Mouse (Mus musculus): ENCODE data around the gene Fars2.

Fars2 gene

GRCm38 (mm10) chr13:36564764-36565315 is 447.6 kb downstream of the Fars2 start:
- DNase-seq (ENCODE audit: low read depth, low spot score): no peak

GRCm38 (mm10) chr13:36576781-36577180 is 459.6 kb downstream of the Fars2 start:
- DNase-seq (ENCODE audit: low read depth, low spot score): no peak

- DNase-seq (ENCODE audit: low read depth, low spot score): no peak
These were observed 460.8 kb downstream of the Fars2 start for GRCm38 (mm10) chr13:36577916-36578568.

GRCm38 (mm10) chr13:36578569-36579333 is 461.5 kb downstream of the Fars2 start:
- peak; percentile 61 for DNase-seq (ENCODE audit: low read depth, low spot score)

GRCm38 (mm10) chr13:36582406-36583070 is 465.3 kb downstream of the Fars2 start:
- no peak for DNase-seq (ENCODE audit: low read depth, low spot score)

- DNase-seq (ENCODE audit: low read depth, low spot score): no peak
These were observed 466.4 kb downstream of the Fars2 start for GRCm38 (mm10) chr13:36583481-36584151.

GRCm38 (mm10) chr13:36584197-36584596 is 467.0 kb downstream of the Fars2 start:
- no peak for DNase-seq (ENCODE audit: low read depth, low spot score)

- no peak for DNase-seq (ENCODE audit: low read depth, low spot score)
These were observed 471.9 kb downstream of the Fars2 start for GRCm38 (mm10) chr13:36589092-36589491.

GRCm38 (mm10) chr13:36592291-36592690 is 475.1 kb downstream of the Fars2 start:
- no peak for DNase-seq (ENCODE audit: low read depth, low spot score)

- no peak for DNase-seq (ENCODE audit: low read depth, low spot score)
These were observed 489.5 kb downstream of the Fars2 start for GRCm38 (mm10) chr13:36606717-36607116.

GRCm38 (mm10) chr13:36607871-36608270 is 490.7 kb downstream of the Fars2 start:
- no peak for DNase-seq (ENCODE audit: low read depth, low spot score)

GRCm38 (mm10) chr13:36610426-36610825 is 493.2 kb downstream of the Fars2 start:
- no peak for DNase-seq (ENCODE audit: low read depth, low spot score)

GRCm38 (mm10) chr13:36612785-36613750 is 495.9 kb downstream of the Fars2 start:
- no peak for DNase-seq (ENCODE audit: low read depth, low spot score)

- DNase-seq (ENCODE audit: low read depth, low spot score): no peak
These were observed 503.5 kb downstream of the Fars2 start for GRCm38 (mm10) chr13:36620498-36621332.

GRCm38 (mm10) chr13:36621333-36621659 is 504.1 kb downstream of the Fars2 start:
- DNase-seq (ENCODE audit: low read depth, low spot score): no peak

- DNase-seq (ENCODE audit: low read depth, low spot score): no peak
These were observed 506.3 kb downstream of the Fars2 start for GRCm38 (mm10) chr13:36623556-36623955.

GRCm38 (mm10) chr13:36629154-36629553 is 511.9 kb downstream of the Fars2 start:
- no peak for DNase-seq (ENCODE audit: low read depth, low spot score)

GRCm38 (mm10) chr13:36648257-36648656 is 531.0 kb downstream of the Fars2 start:
- DNase-seq (ENCODE audit: low read depth, low spot score): no peak

- no peak for DNase-seq (ENCODE audit: low read depth, low spot score)
These were observed 537.0 kb downstream of the Fars2 start for GRCm38 (mm10) chr13:36654251-36654650.

- DNase-seq (ENCODE audit: low read depth, low spot score): no peak
These were observed 562.1 kb downstream of the Fars2 start for GRCm38 (mm10) chr13:36679345-36679744.

Data from WW6 (cell line).